Mouse (Mus musculus) retina, postnatal 1 day (tissue): ENCODE measurements around the gene Olfr202.
"Not testable (repeated sequence)": the region's sequence is repeated elsewhere in the genome, so short reads cannot be mapped to it uniquely, and the experiment has no call there.

ENCODE experiments used
- DNase-seq: peaks from one replicate; pipeline ENCODE4 v3.0.0-alpha.2; 2012

Olfr202 gene

GRCm38 (mm10) chr16:59286693-59287092, at the start of gene Olfr202:
Gene Olfr202, minus strand, starts transcription at chr16:59286793.
- no peak for DNase-seq

- no peak for DNase-seq
Measured at GRCm38 (mm10) chr16:59331038-59331437, 44.4 kb upstream of the Olfr202 start, which contains the start of gene Olfr205. Gene Olfr205, minus strand, starts transcription at chr16:59331138.

GRCm38 (mm10) chr16:59323262-59323661, 36.7 kb upstream of the Olfr202 start:
- DNase-seq: not testable (repeated sequence)

GRCm38 (mm10) chr16:59318148-59318547, 31.6 kb upstream of the Olfr202 start, which contains the start of gene Olfr204:
Gene Olfr204, minus strand, starts transcription at chr16:59318248.
- no peak for DNase-seq

- DNase-seq: no peak
Measured at GRCm38 (mm10) chr16:59298581-59298980, 12.0 kb upstream of the Olfr202 start, which contains the start of gene Olfr203. Gene Olfr203, plus strand, starts transcription at chr16:59298881.

- not testable (repeated sequence) for DNase-seq
Measured at GRCm38 (mm10) chr16:59287576-59287975, 983 bp upstream of the Olfr202 start.

GRCm38 (mm10) chr16:59283476-59283875, 3.1 kb downstream of the Olfr202 start:
- DNase-seq: no peak

GRCm38 (mm10) chr16:59280542-59280941, 6.1 kb downstream of the Olfr202 start:
- no peak for DNase-seq

GRCm38 (mm10) chr16:59272532-59272931, 14.1 kb downstream of the Olfr202 start, which contains the start of gene Olfr201:
Gene Olfr201, minus strand, starts transcription at chr16:59272632.
- not testable (repeated sequence) for DNase-seq

- not testable (repeated sequence) for DNase-seq
Measured at GRCm38 (mm10) chr16:59269097-59269496, 17.5 kb downstream of the Olfr202 start.

GRCm38 (mm10) chr16:59249684-59250083, 36.9 kb downstream of the Olfr202 start:
- no peak for DNase-seq
